Mouse (Mus musculus) embryonic facial prominence, embryonic 11.5 days (tissue): Measurements from ENCODE around the gene Nrap. TPM values are rescaled to one million over a fixed set of nuclear protein-coding genes. Genes with fewer than 3 reads are reported as not detected.

Experiments used
- polyA plus RNA-seq: library from polyadenylated mRNA; unstranded; fragments of >200 nt; fragmentation: Nextera tagmentation; extraction: Ambion mirVana; gene quantifications from 2 replicates; pipeline ENCODE4 v1.2.1, GENCODE M21; 2014

The Nrap gene
- polyA plus RNA-seq, 1 experiment from 2014 or later = not detected

Other genes starting within 250 kb of the Nrap start
- not detected in 2 replicates for gene Habp2, start 102.9 kb downstream of the Nrap start, polyA plus RNA-seq
- 22.8 and 25.6 TPM in 2 replicates for gene Casp7, start 7.1 kb upstream of the Nrap start, polyA plus RNA-seq
- 0.08 and 0.20 TPM in 2 replicates for gene Plekhs1, start 71.6 kb upstream of the Nrap start, polyA plus RNA-seq
- gene Dclre1a, start 158.2 kb upstream of the Nrap start, polyA plus RNA-seq = 19.0 and 25.3 TPM in 2 replicates
- gene Nhlrc2, start 158.2 kb upstream of the Nrap start, polyA plus RNA-seq = 13.7 and 16.2 TPM in 2 replicates